Mouse (Mus musculus) urinary bladder, postnatal 25 days (tissue): ENCODE measurements around the gene Bcl10.
"Not testable (repeated sequence)": the region's sequence is repeated elsewhere in the genome, so short reads cannot be mapped to it uniquely, and the experiment has no call there.

Source experiments
- DNase-seq: peaks from one replicate; pipeline ENCODE4 v3.0.0; 2022; ENCODE audit warnings: low spot score

Bcl10 gene

DNA sequence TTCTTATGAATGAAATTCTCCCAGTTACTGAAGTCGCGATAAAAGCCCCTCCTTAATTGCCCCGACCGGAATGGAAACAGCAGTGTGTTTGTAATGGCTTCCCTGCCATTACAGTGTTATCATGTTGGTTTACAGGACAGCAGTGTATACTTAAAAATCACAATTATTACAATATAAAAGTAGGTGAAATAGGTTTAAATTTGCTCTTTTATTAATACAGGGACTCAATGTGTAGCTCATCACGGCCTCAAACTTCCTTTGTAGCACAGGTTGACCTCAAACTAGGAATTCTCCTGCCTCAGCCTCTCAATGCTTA, 28.2 kb downstream of the Bcl10 start:
- DNase-seq: no peak

DNA sequence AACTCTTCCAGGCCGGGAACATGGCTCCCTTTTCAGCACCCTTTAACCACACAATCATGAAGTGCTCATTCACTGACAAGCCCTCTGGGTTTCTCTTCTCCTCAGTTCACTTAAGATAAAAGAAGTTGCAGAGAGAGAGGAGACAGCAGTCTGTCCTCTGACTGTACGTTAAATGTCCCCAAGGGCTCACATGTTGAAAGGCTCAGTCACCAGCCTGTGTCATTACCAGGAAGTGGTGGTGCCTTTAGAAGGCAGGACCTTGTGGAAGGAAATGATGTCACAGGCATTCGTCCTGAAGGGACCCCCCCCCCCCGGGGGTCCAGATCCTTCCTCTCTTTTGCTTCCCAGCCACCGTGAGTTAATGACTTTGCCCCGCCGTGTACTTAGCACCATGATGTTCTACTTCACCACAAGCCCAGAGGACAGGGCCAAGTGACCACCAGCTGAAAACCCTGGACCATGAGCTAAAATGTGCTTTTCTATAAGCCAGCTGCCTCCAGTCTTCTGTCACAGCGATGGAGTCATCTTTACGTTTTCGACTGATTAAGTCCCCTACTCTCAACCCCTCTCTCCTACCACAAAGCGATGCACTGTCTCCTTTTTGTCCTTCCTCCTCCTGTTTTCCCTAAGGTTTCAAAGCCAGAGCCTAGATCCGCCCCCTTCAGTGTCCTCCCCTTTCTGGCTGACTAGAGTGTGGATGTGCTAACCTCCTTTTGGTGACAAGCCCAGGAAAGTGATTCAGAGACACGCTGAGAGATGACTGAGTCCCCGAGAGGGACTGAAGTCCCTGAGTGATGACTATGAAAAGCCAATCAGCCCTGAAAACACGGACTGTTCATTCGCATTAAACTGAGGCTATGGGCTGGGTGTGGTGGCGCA, 28.9 kb downstream of the Bcl10 start:
- DNase-seq: no peak

DNA sequence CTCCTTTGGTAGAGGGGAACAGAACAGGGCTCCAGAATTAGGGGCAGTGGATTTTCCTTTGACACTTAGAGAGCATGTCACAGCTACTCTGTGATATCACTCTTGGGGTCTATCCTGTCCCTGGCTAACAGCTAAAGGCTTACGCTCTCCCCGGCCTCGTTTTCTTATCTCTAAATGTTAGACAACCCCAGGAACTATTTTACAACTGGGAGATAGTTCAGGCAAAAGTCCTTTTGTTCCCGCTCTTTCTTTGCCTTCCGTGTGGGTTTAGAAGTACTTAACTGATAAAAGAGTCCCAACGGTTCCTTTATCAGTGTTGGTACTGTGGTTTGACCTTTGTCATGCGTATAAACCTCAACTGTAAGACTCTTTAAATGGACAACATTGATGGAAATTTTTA, 30.3 kb downstream of the Bcl10 start:
- DNase-seq: no peak

DNA sequence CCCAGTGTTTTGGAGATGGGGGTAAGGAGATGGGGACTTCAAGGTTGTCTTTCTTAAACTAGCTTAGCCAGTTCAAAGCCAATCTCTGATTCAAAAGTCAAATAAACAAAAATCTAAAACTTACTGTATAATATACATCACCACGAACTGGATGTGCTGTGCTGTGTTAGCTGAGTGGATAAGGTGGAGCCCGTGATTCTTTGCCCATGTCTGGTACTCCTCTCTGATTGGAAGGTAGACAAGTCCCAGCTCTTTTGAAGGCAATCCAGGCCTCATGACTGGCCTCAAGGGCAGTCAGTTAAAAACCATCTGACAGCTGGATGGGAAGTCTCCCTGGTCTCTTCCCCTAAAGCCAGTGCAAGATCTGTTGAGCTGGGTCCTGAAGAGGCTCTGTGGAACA, 30.8 kb downstream of the Bcl10 start:
- DNase-seq: no peak

DNA sequence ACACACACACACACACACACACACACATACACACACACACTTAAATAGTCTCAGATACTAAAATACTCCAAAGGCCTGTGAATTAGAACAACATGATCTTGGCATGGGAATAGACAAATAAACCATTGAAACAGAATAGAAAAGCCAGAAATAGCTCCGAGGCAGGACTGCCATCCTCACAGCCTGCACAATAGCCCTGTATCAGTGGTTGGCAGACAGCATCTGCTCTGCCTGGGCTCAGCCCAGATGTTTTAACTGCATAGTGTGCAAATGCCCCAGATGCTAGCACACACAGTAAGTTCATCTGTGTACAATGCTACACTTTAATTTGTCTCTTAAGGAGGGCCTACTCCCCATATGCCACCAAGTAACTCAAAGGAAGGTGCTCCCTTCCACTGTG, 37.2 kb downstream of the Bcl10 start:
- DNase-seq: no peak

DNA sequence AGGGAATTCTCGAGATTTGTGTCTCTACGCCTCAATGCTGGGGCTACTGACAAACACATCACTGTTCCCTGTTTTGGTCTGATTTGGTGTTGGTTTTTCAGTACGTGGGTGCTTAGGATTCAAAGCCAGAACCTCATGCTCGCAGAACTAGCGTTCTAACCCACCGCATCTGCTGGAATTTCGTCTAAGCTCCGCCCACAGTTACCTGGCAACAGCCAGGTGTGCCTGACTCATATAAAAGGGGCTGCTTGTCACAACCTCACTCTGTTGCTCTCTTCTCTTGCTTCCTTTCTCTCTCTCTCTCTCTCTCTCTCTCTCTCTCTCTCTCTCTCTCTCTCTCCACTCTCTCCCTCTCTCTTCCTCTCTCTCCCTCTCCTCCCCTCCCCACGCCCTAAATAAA, 39.8 kb downstream of the Bcl10 start:
- DNase-seq: no peak

DNA sequence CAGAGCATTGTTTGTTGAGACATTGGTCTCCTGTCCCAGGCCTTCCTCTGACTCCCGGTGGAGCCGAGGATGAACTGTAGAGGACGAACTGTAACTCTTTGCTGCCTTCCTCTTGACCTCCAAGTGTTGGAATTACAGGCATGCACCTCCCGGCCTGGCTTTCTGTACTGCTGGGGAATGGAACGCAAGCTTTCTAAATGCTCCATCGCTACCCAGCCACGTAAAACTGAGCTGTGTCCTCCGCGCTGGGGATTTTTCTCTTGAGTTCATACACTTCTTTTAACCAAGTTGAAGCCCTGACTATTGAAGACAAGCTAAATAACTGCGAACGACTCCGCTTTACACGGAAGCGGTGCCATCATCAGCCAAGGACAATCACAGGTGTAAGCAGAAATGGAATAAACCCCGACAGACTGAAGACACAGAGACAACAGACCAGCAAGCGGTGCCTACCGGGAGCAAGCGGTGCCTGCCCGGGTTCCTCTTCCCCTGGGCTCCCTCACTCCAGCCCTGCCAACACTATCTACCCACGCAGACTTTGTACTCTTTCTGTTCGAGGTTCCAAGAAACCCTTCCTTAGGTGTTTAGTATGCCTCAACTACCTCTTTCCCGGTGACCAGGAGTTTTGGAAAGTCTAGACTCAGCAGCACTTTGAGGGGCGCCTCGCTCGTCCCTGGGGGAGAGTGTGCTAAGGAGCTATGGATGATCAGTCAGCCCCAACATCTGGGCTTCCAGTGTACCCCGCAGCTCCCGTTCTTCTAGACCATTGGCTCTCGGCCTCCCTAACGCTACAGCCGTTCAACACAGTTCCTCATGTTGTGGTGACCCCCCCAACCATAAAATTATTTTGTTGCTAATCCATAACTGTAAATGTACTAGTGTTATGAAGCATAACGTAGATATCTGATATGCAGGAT, 40.8 kb downstream of the Bcl10 start:
- DNase-seq: no peak

DNA sequence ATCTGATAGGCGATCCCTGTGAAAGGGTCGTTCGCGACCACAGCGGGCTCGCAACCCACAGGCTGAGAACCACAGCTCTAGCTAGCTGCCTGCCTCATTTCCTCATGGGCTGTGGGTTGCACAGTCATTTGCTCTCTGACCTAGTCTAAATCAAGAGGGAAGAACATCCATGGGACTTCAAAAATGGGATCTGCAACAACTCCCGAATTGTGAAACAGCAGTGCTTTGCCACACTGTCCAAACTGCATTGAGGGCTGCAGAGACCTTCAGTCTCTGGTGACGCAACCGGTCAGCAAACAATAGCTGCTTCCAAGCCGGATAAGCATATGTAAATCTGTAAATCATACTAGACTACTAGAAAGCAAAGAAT, 41.4 kb downstream of the Bcl10 start:
- no peak for DNase-seq

DNA sequence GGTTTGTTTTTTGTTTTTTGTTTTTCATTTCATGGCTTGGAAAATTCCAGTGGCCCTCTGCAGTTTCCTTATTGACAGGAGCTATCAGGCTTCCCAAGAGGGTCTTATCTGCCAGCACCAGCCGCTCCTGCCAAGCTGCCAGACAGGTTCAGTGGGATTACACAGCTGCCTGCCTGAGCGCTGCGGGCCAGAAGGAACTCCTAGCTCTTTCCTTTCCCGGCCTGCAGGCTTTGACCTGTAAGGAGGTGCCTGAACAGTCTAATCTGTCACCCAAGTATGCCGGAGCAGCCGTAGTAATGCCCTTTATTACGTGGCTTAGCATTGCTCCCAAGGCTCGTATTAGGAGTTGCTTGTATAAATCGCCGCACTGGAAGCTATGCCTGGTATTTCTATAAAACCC, 41.9 kb downstream of the Bcl10 start:
- DNase-seq: peak; percentile 65

DNA sequence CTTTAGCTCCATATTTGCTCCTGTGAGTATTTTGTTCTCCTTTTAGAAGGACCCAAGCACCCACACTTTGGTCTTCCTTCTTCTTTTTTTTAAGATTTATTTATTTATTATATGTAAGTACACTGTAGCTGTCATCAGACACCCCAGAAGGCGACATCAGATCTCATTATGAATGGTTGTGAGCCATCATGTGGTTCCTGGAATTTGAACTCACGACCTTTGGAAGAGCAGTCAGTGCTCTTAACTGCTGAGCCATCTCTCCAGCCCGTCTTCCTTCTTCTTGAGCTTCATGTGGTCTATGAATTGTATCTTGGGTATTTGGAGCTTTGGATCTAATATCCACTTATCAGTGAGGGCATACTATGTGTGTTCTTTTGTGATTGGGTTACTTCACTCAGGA, 43.0 kb downstream of the Bcl10 start:
- not testable (repeated sequence) for DNase-seq

DNA sequence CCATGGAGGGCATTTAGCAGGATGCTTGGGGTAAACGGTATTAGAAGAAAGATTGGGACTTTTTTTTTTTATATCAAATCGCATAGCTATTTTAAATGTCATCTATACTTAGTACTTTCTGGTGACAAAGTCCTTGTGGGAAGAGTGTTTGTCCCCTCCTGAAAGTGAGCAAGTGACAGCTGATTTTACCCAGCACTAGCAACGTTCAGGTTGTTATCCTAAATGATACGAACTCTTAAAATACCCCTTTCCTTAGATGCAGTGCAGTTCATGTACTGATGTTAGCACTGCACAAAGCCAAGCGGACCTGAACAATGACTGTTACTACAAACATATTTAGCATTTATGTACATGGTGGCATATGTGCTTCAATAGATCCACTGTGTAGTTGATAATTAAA, 44.2 kb downstream of the Bcl10 start:
- DNase-seq: no peak

DNA sequence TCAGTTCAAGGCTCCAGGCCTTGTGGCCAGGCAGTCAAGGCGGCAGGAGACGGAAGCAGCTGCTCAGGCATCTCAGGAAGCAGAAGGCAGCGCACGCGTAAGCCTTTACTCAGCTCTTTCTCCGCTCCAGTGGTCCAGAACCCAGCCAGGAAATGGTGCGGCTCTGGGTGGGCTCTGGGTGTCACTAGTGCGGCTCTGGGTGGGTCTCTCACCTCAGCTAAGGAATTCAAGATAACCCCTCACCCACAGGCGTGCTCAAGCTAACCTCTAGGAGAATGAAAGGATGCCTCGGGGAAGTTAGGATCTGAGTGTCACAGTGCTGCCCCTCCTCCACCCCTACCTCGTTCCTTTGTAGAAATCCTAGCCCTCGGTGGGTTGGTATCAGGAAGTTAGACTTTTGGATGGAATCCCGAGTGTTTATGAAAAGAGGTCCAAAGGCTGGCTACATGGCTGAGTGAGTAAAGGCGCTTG, 46.5 kb downstream of the Bcl10 start:
- DNase-seq: no peak

DNA sequence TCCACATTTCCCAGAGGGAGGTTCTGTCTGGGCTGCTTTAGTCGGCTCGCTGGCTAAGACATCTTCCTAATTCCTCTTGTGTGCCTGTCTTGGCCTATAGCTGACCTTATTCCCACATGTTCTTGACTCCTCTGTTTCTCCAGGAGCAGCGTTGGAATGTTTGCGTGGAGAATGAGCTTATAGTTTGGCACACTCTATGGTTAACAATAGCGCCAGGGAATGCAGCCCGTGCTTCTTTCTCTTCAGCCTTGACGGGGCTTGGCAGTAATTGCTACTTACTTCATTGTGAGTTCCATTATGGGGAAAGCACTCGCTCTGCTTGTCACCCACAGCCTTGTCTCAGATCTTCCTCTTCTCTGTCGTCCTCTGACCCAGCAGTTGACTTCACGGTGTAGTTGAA, 48.9 kb downstream of the Bcl10 start:
- DNase-seq: no peak

DNA sequence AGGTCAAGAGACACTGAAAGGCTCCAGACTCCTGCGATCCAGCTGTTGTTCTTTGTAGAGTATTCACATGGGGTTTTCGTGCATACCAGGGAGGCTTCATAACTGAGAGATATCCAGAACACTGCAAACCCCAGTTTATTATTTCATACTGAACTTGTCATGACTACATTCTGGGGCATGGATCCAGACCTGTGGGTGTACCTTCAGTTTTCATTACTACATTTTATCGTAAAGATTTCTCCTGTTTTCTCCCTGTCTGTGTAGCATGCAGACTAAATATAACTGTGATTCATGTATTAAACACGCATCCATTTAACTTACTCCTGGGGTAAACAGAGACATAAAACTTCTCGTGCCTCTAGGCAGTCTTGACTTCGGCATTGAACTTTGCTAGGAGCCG, 52.4 kb downstream of the Bcl10 start:
- no peak for DNase-seq
